Mouse (Mus musculus): ENCODE results near the gene Golga7b.

The Golga7b gene

DNA sequence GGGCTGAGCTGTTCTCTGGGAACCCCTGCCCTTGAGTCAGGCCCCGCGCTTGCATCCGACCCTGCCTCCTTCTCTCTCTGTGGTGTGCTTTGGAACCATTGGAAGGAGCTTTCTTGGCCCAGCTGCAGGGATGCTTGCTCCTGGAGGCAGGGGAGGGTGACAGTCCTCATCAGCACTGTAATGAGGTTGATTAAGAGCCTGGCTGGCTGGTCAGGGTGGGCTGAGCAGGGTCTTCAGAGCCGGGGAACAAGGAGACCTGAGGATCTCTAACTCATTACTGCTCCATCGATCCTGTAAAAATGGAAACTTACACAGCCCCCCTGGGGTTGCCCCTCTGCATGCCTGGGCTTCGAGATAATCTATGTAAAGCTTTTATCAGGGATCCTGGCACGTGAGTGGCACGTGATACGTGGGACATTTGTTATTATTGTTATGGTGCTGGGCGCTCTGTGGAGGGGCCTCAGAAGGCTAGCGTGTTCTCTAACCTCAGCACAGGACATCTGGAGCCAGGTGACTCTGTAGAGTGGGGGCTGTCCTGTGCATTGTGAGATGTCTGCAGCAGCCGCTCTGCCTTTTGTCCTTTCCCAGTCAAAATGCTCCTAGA, 55.9 kb downstream of the Golga7b start:
- DNase-seq (ENCODE audit: low spot score) = no peak

GRCm38 (mm10) chr19:42304506-42304905, 57.1 kb downstream of the Golga7b start:
- DNase-seq (ENCODE audit: low spot score) = no peak

DNA sequence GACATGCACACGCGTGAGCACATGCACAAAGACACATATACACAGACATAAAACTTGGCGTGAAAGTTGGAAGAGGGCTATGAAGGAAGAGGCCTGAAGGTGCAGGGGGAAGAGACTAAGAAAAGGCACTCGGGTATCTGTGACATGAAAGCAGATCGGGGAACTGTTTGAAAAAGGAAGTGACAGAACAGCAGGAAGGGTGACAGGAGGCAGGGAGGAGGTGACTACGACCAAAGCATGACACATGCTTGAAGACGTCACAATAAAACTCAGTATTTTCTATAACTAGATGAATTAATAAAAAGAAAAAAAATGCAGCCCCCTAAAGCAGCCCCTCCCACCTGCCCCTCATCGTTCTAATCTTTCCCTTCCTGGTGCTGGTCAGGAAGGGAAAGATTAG, 58.4 kb downstream of the Golga7b start:
- DNase-seq (ENCODE audit: low spot score) = no peak

DNA sequence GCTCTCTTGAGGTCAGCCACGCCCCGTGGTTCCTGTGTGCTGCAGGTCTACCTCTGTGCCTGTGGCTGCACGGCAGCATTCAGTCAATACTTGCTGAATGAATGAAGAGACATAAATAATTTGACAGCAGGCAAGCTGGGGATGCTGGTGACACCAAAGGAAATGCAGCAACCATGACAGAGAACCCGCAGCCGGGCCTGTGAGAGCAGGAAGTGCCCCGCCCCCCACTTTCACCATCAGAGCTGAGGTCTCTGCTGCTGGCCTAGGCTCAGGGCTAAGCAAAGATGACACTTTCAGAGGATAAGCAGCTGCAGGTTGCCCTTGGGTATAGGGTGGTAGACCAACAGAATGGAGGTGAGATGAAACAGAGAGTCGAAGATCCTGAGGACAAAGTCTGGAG, 58.8 kb downstream of the Golga7b start:
- no peak for DNase-seq (ENCODE audit: low spot score)

GRCm38 (mm10) chr19:42307019-42307418, 59.6 kb downstream of the Golga7b start:
- DNase-seq (ENCODE audit: low spot score) = no peak

- DNase-seq (ENCODE audit: low spot score) = no peak
These were observed 61.6 kb downstream of the Golga7b start for GRCm38 (mm10) chr19:42308931-42309330.

GRCm38 (mm10) chr19:42311332-42311731, 64.0 kb downstream of the Golga7b start:
- no peak for DNase-seq (ENCODE audit: low spot score)

DNA sequence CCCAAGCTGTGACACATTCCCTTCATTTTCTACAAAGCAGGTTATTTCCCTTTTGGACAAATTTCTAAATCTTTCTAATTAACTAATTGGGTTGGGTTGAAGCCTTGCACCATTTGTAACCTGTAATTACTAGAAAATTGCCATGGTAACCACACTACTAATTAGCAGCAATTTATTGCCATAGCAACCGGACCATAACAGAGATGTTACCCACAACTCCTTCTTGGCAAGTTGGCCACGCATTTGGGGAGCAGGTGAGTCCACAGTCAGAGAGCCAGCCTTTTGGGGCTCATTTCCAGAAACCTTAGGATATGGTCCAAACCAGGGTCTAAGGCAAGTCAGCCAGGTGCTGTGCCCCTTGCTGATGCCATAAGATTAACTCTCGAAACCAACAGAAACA, 64.8 kb downstream of the Golga7b start:
- no peak for DNase-seq (ENCODE audit: low spot score)

DNA sequence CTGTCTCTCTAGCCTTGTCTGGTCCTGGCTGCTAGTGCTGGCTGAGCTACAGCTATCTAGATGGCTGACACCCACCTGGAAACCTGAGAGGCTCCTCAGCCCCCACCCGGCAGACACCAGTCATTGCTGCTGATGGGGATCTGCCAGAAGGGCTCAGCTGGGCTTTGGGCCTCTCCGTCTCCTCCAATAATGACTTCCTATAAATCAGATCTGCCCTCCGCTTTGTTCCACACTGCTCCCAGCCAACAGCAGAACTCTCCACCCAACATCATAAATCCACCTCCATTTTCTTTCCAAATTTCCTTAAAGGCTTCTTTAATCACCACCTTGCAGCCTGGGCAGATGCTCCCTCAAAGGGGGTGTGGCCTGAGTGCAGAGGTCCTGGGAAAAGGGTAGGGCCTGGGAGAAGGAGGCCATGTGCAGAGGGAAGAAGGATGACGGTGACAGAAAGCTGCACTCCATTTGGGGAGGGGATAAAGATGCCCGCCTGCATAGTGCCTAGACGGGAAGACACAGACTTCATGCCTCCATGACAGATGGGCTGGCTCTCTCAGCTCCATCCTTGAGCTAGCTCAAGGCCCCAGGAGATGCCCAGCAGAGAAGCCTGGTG, 67.8 kb downstream of the Golga7b start:
- no peak for DNase-seq (ENCODE audit: low spot score)

- peak; percentile 15 for DNase-seq (ENCODE audit: low spot score)
These were observed 68.5 kb downstream of the Golga7b start for GRCm38 (mm10) chr19:42315914-42316313.

DNA sequence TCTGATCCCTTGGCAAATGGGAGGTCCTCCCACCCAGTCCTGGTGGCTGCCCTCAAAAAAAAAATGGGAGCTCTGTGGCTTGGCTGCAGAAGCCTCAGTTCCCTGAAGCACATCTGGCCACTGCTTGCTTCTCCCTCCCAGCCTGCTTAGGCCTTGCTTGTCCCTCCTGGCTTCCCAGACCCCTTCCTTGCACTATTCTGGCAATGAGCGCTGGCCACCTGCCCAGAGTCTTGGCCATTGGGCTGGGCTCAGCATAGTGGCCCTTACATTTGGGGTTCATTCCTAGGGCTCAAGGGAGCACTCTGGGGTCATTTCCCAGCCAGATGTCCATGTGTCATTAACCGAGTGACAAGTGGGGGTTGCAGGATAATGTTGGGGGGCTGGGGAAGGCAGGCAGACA, 69.2 kb downstream of the Golga7b start:
- no peak for DNase-seq (ENCODE audit: low spot score)

DNA sequence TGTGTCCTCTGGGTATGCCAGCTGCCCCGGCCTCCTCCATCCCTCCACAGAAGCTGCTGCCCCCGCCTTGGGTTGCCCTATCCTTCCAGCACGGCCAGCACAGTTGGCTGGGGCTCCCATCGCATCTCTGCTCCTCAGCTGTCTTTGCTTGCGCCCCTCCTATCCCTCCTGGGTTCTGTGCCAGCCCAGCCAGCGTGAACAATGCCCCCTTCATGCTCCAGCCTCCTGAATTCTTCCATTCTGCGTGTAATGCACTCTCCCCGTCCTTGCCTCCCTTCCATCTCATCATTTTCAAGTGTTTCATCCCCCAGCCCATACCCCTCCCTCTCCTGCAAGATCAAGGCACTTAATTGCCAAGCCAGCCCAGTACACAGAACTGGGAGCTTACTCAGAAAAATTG, 69.6 kb downstream of the Golga7b start:
- DNase-seq (ENCODE audit: low spot score) = no peak

- DNase-seq (ENCODE audit: low spot score) = no peak
These were observed 70.5 kb downstream of the Golga7b start for GRCm38 (mm10) chr19:42317648-42318425.

Measured in spleen, adult 12 weeks (tissue).